8 mouse cellular contexts compared by ENCODE assay signal in the genomic region with DNA sequence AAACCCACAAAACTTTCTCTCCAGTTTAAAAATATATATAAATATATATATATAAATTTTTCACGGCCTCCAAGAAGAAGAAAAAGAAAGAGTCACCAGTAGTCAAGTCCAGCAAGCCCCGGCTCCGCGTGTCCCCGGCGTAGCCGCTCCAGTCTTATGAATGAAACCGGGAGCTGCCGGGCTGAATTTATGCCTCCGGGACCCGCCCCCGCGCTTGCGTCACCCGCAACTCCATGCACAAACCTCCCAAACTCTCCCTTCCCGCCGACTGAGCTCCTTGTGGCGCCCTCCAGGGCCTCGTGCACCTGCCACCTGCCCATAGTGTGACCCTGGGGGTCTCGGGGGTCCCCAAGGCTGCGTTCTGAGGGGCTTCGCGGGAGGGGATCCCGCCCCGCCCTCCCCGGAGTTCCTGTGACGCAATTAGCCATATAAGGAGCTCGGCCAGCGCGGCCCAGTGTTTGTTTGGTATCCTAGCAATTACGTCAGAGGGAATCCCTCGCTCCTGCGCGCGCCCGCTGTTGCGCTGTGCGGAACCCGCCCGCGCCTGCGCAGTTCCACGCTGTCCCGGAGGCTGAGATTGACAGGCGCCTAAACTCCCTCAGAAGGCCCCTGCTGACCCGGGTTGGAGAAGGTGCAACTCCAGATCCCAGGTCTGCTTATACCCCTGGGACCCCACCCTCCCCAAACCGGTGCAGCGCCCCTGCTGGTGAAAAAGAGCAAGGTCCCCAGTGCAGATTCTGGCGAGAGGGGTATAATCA. TPM values are rescaled to one million over a fixed set of nuclear protein-coding genes. Genes with fewer than 3 reads are reported as not detected.
DNase-seq lines count a peak whose midpoint lies in the region; ATAC-seq and TF ChIP-seq lines count a peak whose summit lies in the region.

Gene Fosb, minus strand, starts transcription at position 168 of the 758 bp plus-strand sequence.

- ATAC-seq in hematopoietic stem cell, adult 5-6 weeks (replicated peaks in 1 of 2; ENCODE audit: insufficient read depth in 1 of 2, low FRiP score in 2 of 2, low TSS enrichment in 1 of 2, low read depth in 1 of 2, poor library complexity in 2 of 2, severe bottlenecking in 2 of 2): peak; percentile 22 to 39
- ATAC-seq in lung, embryonic 15.5 days (ENCODE audit: borderline replicate concordance, extremely low read depth, low FRiP score, low TSS enrichment): peak; percentile 85

- under 1% methylated on average over 49 of the region's 49 CpGs for WGBS in lung, embryonic 15.5 days
- under 1% methylated on average over 49 of the region's 49 CpGs for WGBS in olfactory bulb, adult 2 months

- H3K9ac ChIP-seq in lung, embryonic 15.5 days: peak within 1 kb of the TSS; percentile 51

- peaks cover 10% of the 10 kb centered on the region for H3K4me1 ChIP-seq in lung, embryonic 15.5 days
- peaks cover 21% of the 10 kb centered on the region for H3K4me1 ChIP-seq in olfactory bulb, adult 2 months (ENCODE audit: control insufficient read depth, insufficient read depth, low read length)

- H3K4me2 ChIP-seq in lung, embryonic 15.5 days: peak within 1 kb of the TSS; percentile 98

- peak; percentile 64; the same call in 1 of the 2 replicates for TF ChIP-seq CTCF in olfactory bulb, adult 2 months (IDR thresholded peaks at IDR 0.05; ENCODE audit: insufficient read depth, low read depth, low read length)

- H3K9me3 ChIP-seq in lung, embryonic 15.5 days: no peaks in the 10 kb centered on the region

- peak within 1 kb of the TSS; percentile 74 for H3K4me3 ChIP-seq in lung, embryonic 15.5 days
- H3K4me3 ChIP-seq in olfactory bulb, adult 2 months (ENCODE audit: insufficient read depth, low read depth, low read length): peak within 1 kb of the TSS; percentile 87

- DNase-seq in MN1 (ENCODE audit: low spot score): peak; percentile 96
- DNase-seq in cerebellum, adult 8-10 months: peak; percentile 95
- peak; percentile 96 for DNase-seq in forelimb bud, embryonic 11.5 days (ENCODE audit: low read depth, low spot score)
- peak; percentile 92 for DNase-seq in layer of hippocampus, adult 9-10 months (ENCODE audit: low spot score)
- peak; percentile 84 to 90 for DNase-seq in thymus, adult 18-20 months

- peak; percentile 26; the same call in 1 of the 2 replicates for TF ChIP-seq POLR2A in olfactory bulb, adult 2 months (IDR thresholded peaks at IDR 0.05; ENCODE audit: insufficient read depth, low read depth, low read length)

- peaks cover 32% of the 10 kb centered on the region for H3K27me3 ChIP-seq in lung, embryonic 15.5 days

- H3K36me3 ChIP-seq in lung, embryonic 15.5 days: no peaks in the 10 kb centered on the region

- H3K27ac ChIP-seq in lung, embryonic 15.5 days: no peak within 1 kb of the TSS; the same call in 1 of the 2 replicates
- H3K27ac ChIP-seq in olfactory bulb, adult 2 months (ENCODE audit: insufficient read depth, low read depth, low read length): peak within 1 kb of the TSS; percentile 91

RNA-seq across cellular contexts. Expression of gene Fosb, which starts in this region (rescaled TPM):
- 190 and 280 TPM in 2 replicates for total RNA-seq in hematopoietic stem cell, adult 5-6 weeks (2017)
- 0.24 and 0.26 TPM in 2 replicates for polyA plus RNA-seq in lung, embryonic 15.5 days (2015; fragmentation: Nextera tagmentation; extraction: Ambion mirVana)
- polyA plus RNA-seq in olfactory bulb, adult 2 months (2012; ENCODE audit: insufficient read depth, insufficient read length, low replicate concordance, missing spikeins): not detected in 2 replicates

Comparison
In these comparisons a context has a peak if more than half of its experiments do, and no peak if none do; other contexts are left out.
1. Peak in ATAC-seq, H3K4me3 ChIP-seq, H3K9ac ChIP-seq and H3K4me2 ChIP-seq in lung, embryonic 15.5 days; RNA of the gene not detected or under 1 TPM.